Mouse (Mus musculus) left cerebral cortex, adult 2 months (tissue): ENCODE measurements at regions not wholly inside any gene's neighbourhood (a gene's known extent, or its start where the extent isn't known, plus 50 kb on each side); places are given as distances from the start of the nearest gene placed in this dataset.

ENCODE experiments used
- DNase-seq, 2 experiments: peaks; one replicate each; pipeline ENCODE4 v3.0.0; 2021 to 2022; ENCODE audit warnings: low spot score in 2 of 2, mixed read lengths in 1 of 2; ENCODE audit errors: extremely low spot score in 1 of 2
- H3K27ac ChIP-seq: fragments of 200-600 bp; 2 replicates; pipeline ENCODE4 v1.8.1; 2022
- H3K4me3 ChIP-seq: fragments of 200-600 bp; 2 replicates; pipeline ENCODE4 v1.8.1; 2022
- CTCF ChIP-seq: fragments of 200-600 bp; IDR thresholded peaks from 2 replicates; pipeline ENCODE4 v1.8.1; 2022; ENCODE audit warnings: antibody characterized with exemption, mild to moderate bottlenecking, moderate library complexity
- intact Hi-C: fragments of 180-260 bp; cut with DNase I; formaldehyde crosslinking; loops from one replicate; pipeline ENCODE4 v1.15.1; 2025

- intact Hi-C loops, result no loop called here
- Histone ChIP-seq H3K27ac (no peak overlapping the region), H3K4me3 (no peak overlapping the region)
- DNase-seq, result no peak
- no peak for TF ChIP-seq CTCF
These were observed 1105.5 kb downstream of the Cntnap5b start for GRCm38 (mm10) chr1:100878065-100878464.

GRCm38 (mm10) chr1:100887336-100887735, 1114.8 kb downstream of the Cntnap5b start:
- TF ChIP-seq CTCF, result peak; percentile 15
- no peak overlapping the region for H3K4me3 ChIP-seq
- no peak overlapping the region for H3K27ac ChIP-seq
- peak in 1 of 2 experiments; percentile 6 for DNase-seq
- intact Hi-C loops, result loop anchor here (10.0 kb wide), 1 partner anchor 1113 kb away; the partner anchor contains the start of gene Cntnap5b

GRCm38 (mm10) chr1:100888337-100888736, 1115.8 kb downstream of the Cntnap5b start:
- intact Hi-C loops, result loop anchor here (10.0 kb wide), 1 partner anchor 1114 kb away; the partner anchor contains the start of gene Cntnap5b
- TF ChIP-seq CTCF, result no peak
- Histone ChIP-seq H3K27ac (no peak overlapping the region), H3K4me3 (no peak overlapping the region)
- no peak for DNase-seq

GRCm38 (mm10) chr1:100922833-100923232, 1150.3 kb downstream of the Cntnap5b start:
- H3K4me3 ChIP-seq, result no peak overlapping the region
- DNase-seq, result no peak
- TF ChIP-seq CTCF, result no peak
- intact Hi-C loops, result no loop called here
- no peak overlapping the region for H3K27ac ChIP-seq

GRCm38 (mm10) chr1:100928171-100928771, 1155.7 kb downstream of the Cntnap5b start:
- intact Hi-C loops, result no loop called here
- H3K4me3 ChIP-seq, result no peak overlapping the region
- TF ChIP-seq CTCF, result no peak
- no peak for DNase-seq
- no peak overlapping the region for H3K27ac ChIP-seq

GRCm38 (mm10) chr1:100967254-100967653, 1194.7 kb downstream of the Cntnap5b start:
- intact Hi-C loops, result no loop called here

GRCm38 (mm10) chr1:100971361-100971760, 1198.8 kb downstream of the Cntnap5b start:
- TF ChIP-seq CTCF, result no peak
- DNase-seq, result no peak
- intact Hi-C loops, result no loop called here
- Histone ChIP-seq H3K4me3 (no peak overlapping the region), H3K27ac (no peak overlapping the region)

More at GRCm38 (mm10) chr1:100967254-100967653, 1194.7 kb downstream of the Cntnap5b start:
- no peak for TF ChIP-seq CTCF
- H3K27ac ChIP-seq, result no peak overlapping the region
- DNase-seq, result no peak
- H3K4me3 ChIP-seq, result no peak overlapping the region

- intact Hi-C loops, result no loop called here
- DNase-seq, result no peak
- TF ChIP-seq CTCF, result no peak
- Histone ChIP-seq H3K4me3 (no peak overlapping the region), H3K27ac (no peak overlapping the region)
These were observed 1199.7 kb downstream of the Cntnap5b start for GRCm38 (mm10) chr1:100972303-100972702.

GRCm38 (mm10) chr1:100973713-100974112, 1201.1 kb downstream of the Cntnap5b start:
- intact Hi-C loops, result no loop called here
- Histone ChIP-seq H3K4me3 (no peak overlapping the region), H3K27ac (no peak overlapping the region)
- no peak for TF ChIP-seq CTCF
- no peak for DNase-seq
